Mouse (Mus musculus): Measurements from ENCODE around the gene Gm10662. TPM values are rescaled to one million over a fixed set of nuclear protein-coding genes. Genes with fewer than 3 reads are reported as not detected.
"Not testable (repeated sequence)": the region's sequence is repeated elsewhere in the genome, so short reads cannot be mapped to it uniquely, and the experiment has no call there.

Gene Gm10662
- not detected in 2 replicates for polyA plus RNA-seq (2014; fragmentation: Nextera tagmentation; extraction: Ambion mirVana)

DNA sequence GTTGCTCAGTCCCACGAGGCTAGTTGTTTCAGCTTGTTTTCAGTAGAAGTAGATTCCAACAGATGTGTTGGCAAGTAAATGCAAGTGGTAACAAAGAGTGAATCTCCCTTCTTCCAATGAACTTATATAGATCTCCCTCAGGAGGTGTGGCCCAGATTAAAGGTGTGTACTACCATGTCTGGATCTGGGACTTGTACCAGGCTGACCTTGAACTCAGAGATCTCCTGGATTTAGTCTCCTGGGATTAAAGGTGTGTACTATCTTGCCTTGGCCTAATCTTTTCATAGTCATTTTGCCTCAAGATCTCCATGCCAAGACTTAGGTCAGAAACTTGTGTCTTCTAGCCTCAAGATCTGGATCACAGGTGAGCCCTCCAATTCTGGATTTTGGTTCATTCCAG is at the start of gene Gm10662:
Gm10662 (minus strand) TSS at position 101 of the 400 bp plus-strand sequence.
- H3K36me3 ChIP-seq (ENCODE audit: insufficient read depth); DNase-seq; H3K4me3 ChIP-seq (ENCODE audit: low read depth, low read length); H3K9ac ChIP-seq; H3K9me3 ChIP-seq (ENCODE audit: low read depth, low read length); H3K27me3 ChIP-seq (ENCODE audit: insufficient read depth, low read length); H3K27ac ChIP-seq (ENCODE audit: low read depth); H3K4me2 ChIP-seq; H3K4me1 ChIP-seq (ENCODE audit: insufficient read depth); ATAC-seq (ENCODE audit: insufficient read depth): not testable (repeated sequence)
- no CpG with 5 or more reads among the region's 1 CpGs for WGBS

DNA sequence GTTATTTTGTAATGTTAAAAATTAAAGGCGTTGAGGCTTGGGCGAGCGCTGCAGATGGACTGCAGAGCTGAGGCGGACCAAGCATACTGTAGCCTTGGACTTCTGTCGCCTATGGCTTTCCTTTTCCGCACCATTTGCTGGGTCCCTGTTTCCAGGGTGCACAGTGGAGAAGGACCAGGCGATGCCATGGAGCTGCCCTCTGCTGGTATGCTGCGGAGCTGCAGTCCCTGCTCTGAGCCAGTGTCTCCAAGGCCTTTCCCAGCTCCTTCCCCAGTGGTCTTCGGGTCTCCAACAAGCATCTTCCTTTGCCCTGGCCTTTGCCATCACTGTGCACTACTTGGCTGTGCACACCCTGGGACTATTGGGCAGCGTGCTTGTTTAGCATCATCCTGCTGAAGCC is 19.2 kb upstream of the Gm10662 start:
- WGBS, result 89% methylated on average over 10 of the region's 10 CpGs
- H3K9me3 ChIP-seq (ENCODE audit: low read depth, low read length); H3K4me3 ChIP-seq (ENCODE audit: low read depth, low read length); H3K27me3 ChIP-seq (ENCODE audit: insufficient read depth, low read length); DNase-seq; H3K9ac ChIP-seq; H3K27ac ChIP-seq (ENCODE audit: low read depth); H3K36me3 ChIP-seq (ENCODE audit: insufficient read depth); H3K4me2 ChIP-seq; H3K4me1 ChIP-seq (ENCODE audit: insufficient read depth); ATAC-seq (ENCODE audit: insufficient read depth): not testable (repeated sequence)

Other genes starting within 250 kb of the Gm10662 start
- gene Gm4214, start 159.8 kb downstream of the Gm10662 start, polyA plus RNA-seq (2014; fragmentation: Nextera tagmentation; extraction: Ambion mirVana), result not detected in 2 replicates
- gene Gm4216, start 124.6 kb downstream of the Gm10662 start, polyA plus RNA-seq (2014; fragmentation: Nextera tagmentation; extraction: Ambion mirVana), result not detected in 2 replicates
- gene Vmn1r163, start 88.9 kb downstream of the Gm10662 start, polyA plus RNA-seq (2014; fragmentation: Nextera tagmentation; extraction: Ambion mirVana), result not detected in 2 replicates
- gene Gm8720, start 77.0 kb downstream of the Gm10662 start, polyA plus RNA-seq (2014; fragmentation: Nextera tagmentation; extraction: Ambion mirVana), result not detected in 2 replicates
- gene Vmn1r165, start 72.9 kb upstream of the Gm10662 start, polyA plus RNA-seq (2014; fragmentation: Nextera tagmentation; extraction: Ambion mirVana), result not detected in 2 replicates
- gene Vmn1r166, start 107.2 kb upstream of the Gm10662 start, polyA plus RNA-seq (2014; fragmentation: Nextera tagmentation; extraction: Ambion mirVana), result not detected in 2 replicates
- not detected in 2 replicates for gene Gm6902, start 134.4 kb upstream of the Gm10662 start, polyA plus RNA-seq (2014; fragmentation: Nextera tagmentation; extraction: Ambion mirVana)
- gene Nlrp4e, start 156.7 kb upstream of the Gm10662 start, polyA plus RNA-seq (2014; fragmentation: Nextera tagmentation; extraction: Ambion mirVana), result not detected in 2 replicates
- not detected in 2 replicates for gene Nlrp5, start 241.4 kb upstream of the Gm10662 start, polyA plus RNA-seq (2014; fragmentation: Nextera tagmentation; extraction: Ambion mirVana)